Mouse (Mus musculus) midbrain, embryonic 15.5 days (tissue): Measurements from ENCODE around the gene Nemf. TPM values are rescaled to one million over a fixed set of nuclear protein-coding genes. Genes with fewer than 3 reads are reported as not detected.

ENCODE experiments used
- ATAC-seq: fragments of 200-750 bp; cut with Nextera tagmentation; replicated peaks from 2 replicates; pipeline ENCODE4 v1.8.0; 2017; ENCODE audit warnings: moderate TSS enrichment
- H3K27ac ChIP-seq: fragments of 300-500 bp; sonication (generic); 2 replicates; pipeline ENCODE4 v1.5.1; 2015; ENCODE audit warnings: mild to moderate bottlenecking, inconsistent platforms
- H3K27me3 ChIP-seq: fragments of 300-500 bp; sonication (generic); replicated peaks from 2 replicates; pipeline ENCODE4 v1.6.1; 2015; ENCODE audit warnings: inconsistent platforms
- H3K36me3 ChIP-seq: fragments of 300-500 bp; sonication (generic); replicated peaks from 2 replicates; pipeline ENCODE4 v1.6.1; 2015; ENCODE audit warnings: inconsistent platforms
- H3K4me1 ChIP-seq: fragments of 300-500 bp; sonication (generic); 2 replicates; pipeline ENCODE4 v1.6.1; 2015; ENCODE audit warnings: inconsistent platforms
- H3K4me2 ChIP-seq: fragments of 300-500 bp; sonication (generic); 2 replicates; pipeline ENCODE4 v1.6.1; 2015; ENCODE audit warnings: inconsistent platforms, mild to moderate bottlenecking, moderate library complexity
- H3K4me3 ChIP-seq: fragments of 300-500 bp; sonication (generic); 2 replicates; pipeline ENCODE4 v1.5.1; 2015; ENCODE audit warnings: mild to moderate bottlenecking, inconsistent platforms
- H3K9ac ChIP-seq: fragments of 300-500 bp; sonication (generic); 2 replicates; pipeline ENCODE4 v1.6.1; 2015; ENCODE audit warnings: mild to moderate bottlenecking, inconsistent platforms
- H3K9me3 ChIP-seq: fragments of 300-500 bp; sonication (generic); 2 replicates; pipeline ENCODE4 v1.6.1; 2016; ENCODE audit warnings: inconsistent platforms
- WGBS: fragments of 180-500 bp; shearing (Covaris S2); methylation state at CpG from one replicate; pipeline ENCODE4 v1.1.7; 2015; ENCODE audit warnings: mixed read lengths; 5-methylcytosine and 5-hydroxymethylcytosine counted together
- microRNA-seq: library from miRNA; unstranded; fragments of <30 nt; microRNA quantifications from one replicate; pipeline ENCODE4, GENCODE M21; 2016
- polyA plus RNA-seq: library from polyadenylated mRNA; unstranded; fragments of >200 nt; fragmentation: Nextera tagmentation; extraction: Ambion mirVana; gene quantifications from 2 replicates; pipeline ENCODE4 v1.2.1, GENCODE M21; 2015

Nemf gene
- polyA plus RNA-seq, 1 experiment from 2014 or later = 87.0 TPM

DNA sequence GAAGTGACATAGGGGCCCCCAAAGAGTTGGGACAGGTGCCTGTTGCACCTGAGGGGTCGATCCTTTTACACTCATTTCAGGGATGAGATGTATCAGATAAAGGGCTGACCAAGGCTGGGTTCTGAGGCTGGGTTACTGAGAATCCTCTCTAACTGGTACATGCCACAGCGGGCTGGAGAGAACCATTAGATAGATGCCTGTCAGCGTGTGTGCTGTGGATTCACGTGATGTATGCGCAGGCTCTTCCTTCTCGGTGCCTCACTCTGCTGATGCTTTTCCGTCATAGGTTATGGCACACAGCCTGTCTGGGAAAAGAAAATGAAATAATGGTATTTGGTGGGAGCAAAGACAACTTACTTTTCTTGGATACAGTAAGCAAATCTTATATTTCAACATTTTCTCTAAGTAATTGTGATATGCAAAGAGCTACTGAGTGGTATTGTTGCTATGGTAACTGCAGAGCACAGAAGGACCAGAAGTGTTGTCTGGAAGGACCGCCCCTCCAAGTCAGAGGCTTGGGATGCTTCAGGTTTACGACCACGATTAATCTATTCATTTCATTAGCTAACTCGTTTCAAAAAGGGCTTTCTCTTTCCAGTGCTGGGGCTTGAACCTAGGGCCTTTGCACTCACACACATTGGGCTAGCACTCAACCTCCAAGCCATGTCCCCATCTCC, 88.9 kb downstream of the Nemf start:
- ATAC-seq = no peak
- H3K4me2 ChIP-seq = no peak overlapping the region
- no peak overlapping the region for H3K4me3 ChIP-seq
- H3K4me1 ChIP-seq = no peaks in the 10 kb centered on the region
- no peaks in the 10 kb centered on the region for H3K36me3 ChIP-seq
- 68% methylated on average over 11 of the region's 11 CpGs for WGBS
- no peak overlapping the region for H3K27ac ChIP-seq
- no peaks in the 10 kb centered on the region for H3K9me3 ChIP-seq
- H3K27me3 ChIP-seq = no peaks in the 10 kb centered on the region
- no peak overlapping the region for H3K9ac ChIP-seq

DNA sequence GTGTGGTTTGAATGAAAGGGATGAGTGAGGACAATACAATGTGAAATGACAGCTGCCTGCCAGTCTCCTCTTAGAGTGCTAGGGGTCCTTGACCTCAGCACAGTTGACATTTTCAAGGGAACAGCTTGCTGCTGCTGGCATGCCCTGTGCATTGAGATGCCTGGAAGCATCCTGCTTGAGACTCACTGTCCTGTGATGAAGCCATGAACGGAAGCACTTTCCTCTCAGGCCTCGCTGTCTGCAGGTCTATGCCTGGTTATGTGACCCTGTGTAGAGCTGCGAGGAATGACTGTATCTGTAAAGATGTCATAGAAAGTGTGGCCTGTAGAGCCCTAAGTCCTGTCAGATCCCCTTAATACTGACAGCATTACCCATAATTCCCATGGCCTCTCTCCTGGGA, 91.9 kb downstream of the Nemf start:
- ATAC-seq = no peak
- H3K4me3 ChIP-seq = no peak overlapping the region
- WGBS = 82% methylated on average over 3 of the region's 3 CpGs

DNA sequence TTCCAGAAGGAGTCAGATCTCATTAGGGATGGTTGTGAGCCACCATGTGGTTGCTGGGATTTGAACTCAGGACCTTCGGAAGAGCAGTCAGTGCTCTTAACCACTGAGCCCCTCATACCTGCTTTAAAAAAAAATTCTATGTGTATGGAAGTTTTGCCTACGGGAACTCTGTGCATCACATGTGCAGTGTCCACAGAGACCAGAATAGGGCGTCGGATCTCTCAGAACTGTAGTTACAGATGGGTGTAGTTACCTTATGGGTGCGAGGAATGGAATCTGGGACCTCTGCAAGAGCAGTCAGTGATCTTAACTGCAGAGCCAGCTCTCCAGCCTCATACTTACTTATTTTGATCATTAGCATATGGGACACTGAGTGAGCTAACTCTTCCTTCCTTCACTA, 94.7 kb downstream of the Nemf start:
- Histone ChIP-seq H3K27me3 (no peaks in the 10 kb centered on the region), H3K36me3 (no peaks in the 10 kb centered on the region), H3K4me3 (no peak overlapping the region), H3K9ac (no peak overlapping the region), H3K4me2 (no peak overlapping the region), H3K27ac (no peak overlapping the region), H3K4me1 (no peaks in the 10 kb centered on the region), H3K9me3 (no peaks in the 10 kb centered on the region)
- 95% methylated on average over 5 of the region's 5 CpGs for WGBS
- no peak for ATAC-seq

More for the DNA sequence above, 91.9 kb downstream of the Nemf start:
- H3K9ac ChIP-seq = no peak overlapping the region
- no peaks in the 10 kb centered on the region for H3K4me1 ChIP-seq
- no peaks in the 10 kb centered on the region for H3K27me3 ChIP-seq
- H3K4me2 ChIP-seq = no peak overlapping the region
- H3K36me3 ChIP-seq = no peaks in the 10 kb centered on the region
- no peaks in the 10 kb centered on the region for H3K9me3 ChIP-seq
- no peak overlapping the region for H3K27ac ChIP-seq

Small RNA genes within 50 kb of the gene (microRNA-seq; reads per million reads assigned to microRNA genes)
- not detected for gene Gm47299
- gene Gm47305 = not detected

Other genes starting within 250 kb of the Nemf start
- gene Rps29, start 198.0 kb downstream of the Nemf start, polyA plus RNA-seq = 1,021 and 1,031 TPM in 2 replicates
- gene Lrr1, start 188.4 kb downstream of the Nemf start, polyA plus RNA-seq = 2.7 and 3.3 TPM in 2 replicates
- 274 and 297 TPM in 2 replicates for gene Rpl36al, start 173.1 kb downstream of the Nemf start, polyA plus RNA-seq
- gene Mgat2, start 173.0 kb downstream of the Nemf start, polyA plus RNA-seq = 38.5 and 39.4 TPM in 2 replicates
- 12.7 and 14.6 TPM in 2 replicates for gene Gm49383, start 160.1 kb downstream of the Nemf start, polyA plus RNA-seq
- gene Dnaaf2, start 158.7 kb downstream of the Nemf start, polyA plus RNA-seq = 8.2 and 8.5 TPM in 2 replicates
- gene Gm49384, start 152.9 kb downstream of the Nemf start, polyA plus RNA-seq = 9.0 and 12.4 TPM in 2 replicates
- gene Pole2, start 129.0 kb downstream of the Nemf start, polyA plus RNA-seq = 3.4 and 4.5 TPM in 2 replicates
- gene Klhdc1, start 116.0 kb downstream of the Nemf start, polyA plus RNA-seq = 14.6 and 16.0 TPM in 2 replicates
- gene Klhdc2, start 60.5 kb downstream of the Nemf start, polyA plus RNA-seq = 302 and 305 TPM in 2 replicates
- gene Arf6, start 15.0 kb upstream of the Nemf start, polyA plus RNA-seq = 25.9 and 27.3 TPM in 2 replicates
- gene Gm9887, start 15.3 kb upstream of the Nemf start, polyA plus RNA-seq = 0.63 and 1.0 TPM in 2 replicates
- 27.2 and 28.4 TPM in 2 replicates for gene Vcpkmt, start 225.9 kb upstream of the Nemf start, polyA plus RNA-seq